Mouse (Mus musculus): ENCODE results near the gene Mctp1.
"Not testable (repeated sequence)": the region's sequence is repeated elsewhere in the genome, so short reads cannot be mapped to it uniquely, and the experiment has no call there.

Gene Mctp1

DNA sequence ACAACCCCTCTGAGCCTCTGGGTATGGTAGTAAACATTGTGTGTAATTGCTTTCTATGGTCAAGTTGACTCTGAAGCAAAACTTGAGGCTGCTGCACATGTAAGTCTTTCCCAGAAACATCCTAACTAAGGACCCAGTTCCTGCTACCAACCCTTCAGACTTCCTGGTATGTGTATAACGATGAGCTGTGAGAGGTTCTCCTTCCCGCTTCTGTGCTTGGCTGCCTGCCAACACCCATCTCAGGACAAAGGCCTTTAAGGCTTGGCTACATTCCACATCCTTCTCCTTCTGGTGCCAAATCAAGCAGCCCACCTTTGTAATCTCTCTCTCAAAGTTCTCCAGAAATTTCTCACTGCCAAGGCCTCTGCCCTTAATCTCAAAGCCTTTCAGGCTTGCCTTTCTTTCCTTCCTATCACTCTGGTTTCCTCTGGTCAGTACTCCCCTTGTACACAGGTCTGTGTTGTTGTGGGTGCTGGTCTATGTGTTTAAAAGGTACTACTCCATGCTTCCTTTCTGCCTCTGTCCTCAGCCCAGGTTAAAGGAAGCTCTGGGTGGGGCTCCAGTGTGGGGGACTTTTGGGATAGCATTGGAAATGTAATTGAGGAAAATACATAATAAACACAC lies 99.9 kb downstream of the Mctp1 start:
- peak; percentile 64 for DNase-seq

DNA sequence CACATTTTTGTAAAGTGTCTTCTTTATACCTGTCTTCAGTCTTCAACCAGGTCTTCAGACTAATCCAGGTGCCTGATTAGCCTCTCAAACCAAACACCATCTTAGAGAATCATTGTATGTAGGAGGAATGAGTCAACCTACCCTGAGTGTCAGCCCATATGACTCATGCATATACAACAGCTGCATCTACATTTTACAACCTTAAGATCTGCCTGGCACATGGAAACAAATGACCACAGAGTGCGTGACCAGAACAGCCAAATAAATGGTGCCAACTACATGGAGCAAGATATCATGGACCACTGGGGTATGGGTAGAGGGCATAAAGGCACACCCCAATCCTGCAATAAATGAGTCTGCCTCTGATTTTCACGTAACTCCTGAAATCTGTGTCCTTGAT lies 131.6 kb downstream of the Mctp1 start:
- no peak for DNase-seq

DNA sequence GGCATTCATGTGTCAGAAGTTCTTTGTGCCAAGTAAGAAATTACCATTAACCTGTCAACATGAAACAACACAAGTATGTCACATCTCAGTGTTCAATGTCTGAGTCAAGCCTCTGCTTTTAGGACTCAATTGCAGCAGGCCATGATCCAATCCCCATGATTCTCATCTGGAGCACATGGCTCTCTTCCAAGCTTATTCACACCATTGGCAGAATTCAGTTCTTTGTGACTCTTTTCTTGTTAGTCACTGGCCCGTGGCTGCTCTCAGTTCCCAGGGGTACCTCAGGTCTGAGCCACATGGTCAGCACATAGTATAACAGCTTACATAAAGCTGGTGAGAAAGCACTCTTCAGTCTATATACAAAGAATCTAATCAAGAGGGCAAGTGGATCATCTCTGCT lies 138.8 kb downstream of the Mctp1 start:
- no peak for DNase-seq

DNA sequence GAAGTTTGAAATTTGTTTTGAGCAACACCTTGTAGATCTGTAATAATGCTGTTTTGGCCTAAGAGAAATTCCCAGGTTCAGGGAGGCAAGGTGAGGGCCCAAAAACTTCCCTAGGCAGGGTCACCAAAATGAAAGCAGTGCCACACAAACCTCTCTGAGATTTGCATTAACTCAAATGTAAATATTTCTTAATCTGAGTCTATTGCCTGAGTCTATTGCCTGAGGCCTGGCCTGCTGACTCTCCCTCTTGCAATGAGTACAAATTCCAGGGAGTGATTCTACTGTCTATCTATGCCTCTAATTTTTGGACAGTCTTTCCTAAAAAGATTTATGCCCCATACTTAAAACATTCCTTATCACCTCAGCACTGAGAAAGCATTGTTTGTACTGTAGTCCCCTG lies 143.0 kb downstream of the Mctp1 start:
- DNase-seq: no peak

DNA sequence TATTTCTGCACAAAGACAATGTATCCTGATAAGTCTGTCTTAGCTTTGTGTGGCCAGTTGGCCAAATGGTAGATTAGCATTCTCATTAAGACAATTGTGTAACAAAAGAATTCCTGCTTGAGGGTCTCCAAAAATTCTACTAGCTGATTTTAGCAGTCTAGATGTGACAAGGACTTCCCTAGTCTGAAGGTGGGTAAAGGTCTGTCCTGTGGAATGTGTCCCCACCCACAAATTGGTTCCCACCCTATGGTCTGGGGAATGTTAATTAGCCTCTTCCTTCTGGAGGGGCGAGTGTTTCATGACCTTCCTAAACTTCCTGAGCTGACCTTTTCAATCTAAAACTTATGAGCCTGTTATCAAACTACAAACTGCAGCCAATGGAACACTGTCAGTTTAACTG lies 143.4 kb downstream of the Mctp1 start:
- no peak for DNase-seq

DNA sequence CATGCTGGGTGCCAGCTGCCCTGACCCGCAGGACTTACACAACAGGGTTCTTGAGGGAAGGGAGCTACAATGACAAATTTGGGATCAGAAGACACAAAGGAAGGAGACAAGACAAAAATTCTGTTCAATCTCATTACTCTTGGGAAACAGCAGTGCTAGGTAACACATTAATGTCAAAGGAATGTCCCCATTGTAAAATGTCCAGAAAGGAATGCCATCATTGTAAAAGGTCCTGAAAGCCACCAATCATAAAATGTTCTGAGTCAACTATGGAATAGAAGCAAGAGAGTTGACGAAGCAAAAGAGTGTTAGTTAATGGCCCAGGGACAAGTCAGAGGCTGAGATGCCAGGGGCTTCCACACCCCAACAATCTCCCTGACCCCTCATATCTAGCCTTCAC lies 145.6 kb downstream of the Mctp1 start:
- no peak for DNase-seq

DNA sequence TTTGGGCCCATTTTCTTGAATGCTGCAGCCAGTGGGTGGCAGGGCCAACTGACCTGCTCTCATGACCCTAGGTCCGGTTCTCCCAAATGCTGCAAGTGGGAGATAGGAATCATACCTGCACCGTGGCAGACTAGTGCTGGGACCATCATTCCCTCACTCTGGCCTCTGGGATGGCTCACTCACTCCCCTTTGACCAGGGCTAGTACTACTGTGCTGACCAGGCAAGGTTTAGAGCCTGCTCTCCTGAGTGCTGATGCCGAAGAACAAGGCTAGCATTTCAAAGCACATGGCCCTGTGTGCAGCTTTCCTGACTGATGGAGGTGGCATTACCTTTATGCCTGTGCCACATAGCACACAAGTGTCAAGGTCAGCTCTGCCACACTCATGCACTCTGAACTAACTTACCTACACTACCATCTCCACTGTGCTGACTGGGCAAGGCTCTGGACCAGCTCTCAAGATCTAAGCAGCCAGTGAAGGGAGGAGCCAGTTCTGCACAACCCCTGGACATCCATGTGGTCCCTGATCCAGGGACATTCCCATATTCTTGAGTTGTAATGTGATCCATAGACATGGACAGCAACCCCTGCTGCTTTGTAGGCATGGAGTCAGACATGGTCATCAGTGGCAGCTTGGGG lies 146.7 kb downstream of the Mctp1 start:
- DNase-seq: no peak

DNA sequence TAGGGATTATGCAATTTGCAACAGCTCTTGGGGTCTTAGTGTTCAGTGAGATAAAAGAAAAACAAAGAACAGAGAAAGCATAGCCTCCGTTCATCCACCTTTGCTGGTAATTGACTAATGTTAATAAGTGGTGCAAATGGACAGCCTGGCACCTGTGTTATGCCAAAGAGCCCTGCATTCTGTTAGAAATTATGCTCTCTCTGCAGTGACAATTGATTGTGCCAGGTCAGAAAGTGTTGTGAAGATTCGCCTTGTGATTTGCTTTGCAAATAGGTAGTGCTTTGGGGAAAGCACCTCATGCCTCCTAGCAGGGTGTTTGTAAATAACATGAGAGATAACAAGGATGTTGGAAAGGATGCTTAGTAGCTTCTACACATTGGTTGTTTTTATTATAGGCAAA lies 163.5 kb downstream of the Mctp1 start:
- DNase-seq: no peak

DNA sequence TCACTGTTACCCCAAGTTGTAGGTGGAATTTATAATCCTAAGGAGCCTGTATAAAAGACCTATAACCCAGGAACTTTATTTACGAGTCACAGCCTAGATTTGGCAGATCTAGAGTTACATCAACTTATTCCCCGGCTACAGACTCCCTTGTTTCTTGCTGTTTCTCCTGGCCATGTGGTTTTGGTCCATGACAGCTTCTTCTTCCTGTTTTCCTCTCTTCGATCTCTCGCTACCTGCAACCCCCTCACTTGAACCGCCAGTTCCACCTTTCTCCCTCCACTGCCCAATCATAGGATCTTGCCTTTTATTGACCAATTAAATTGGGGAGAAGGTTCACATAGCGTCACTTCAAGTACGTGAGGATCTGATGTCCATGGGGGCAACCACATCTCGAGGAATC lies 176.6 kb downstream of the Mctp1 start:
- DNase-seq: no peak

DNA sequence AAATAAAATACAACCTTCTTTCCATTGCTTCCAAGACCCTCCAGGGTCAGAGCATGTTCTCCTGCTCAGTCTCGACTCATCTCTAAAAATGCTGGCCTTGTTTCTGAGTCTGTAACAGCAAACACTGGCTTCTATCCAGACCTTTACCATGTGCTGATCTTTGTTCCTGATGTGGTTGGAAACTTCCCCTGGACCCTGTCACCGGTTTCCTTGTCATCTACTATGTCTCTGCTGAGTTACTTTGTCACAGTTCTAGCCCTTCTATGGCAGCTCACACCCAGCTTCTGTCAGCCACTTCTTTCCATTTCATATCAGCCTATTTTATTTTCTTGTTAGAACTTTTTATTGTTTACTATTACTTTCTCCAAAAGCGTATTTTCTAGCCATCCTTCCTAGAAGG lies 177.3 kb downstream of the Mctp1 start:
- DNase-seq: no peak

DNA sequence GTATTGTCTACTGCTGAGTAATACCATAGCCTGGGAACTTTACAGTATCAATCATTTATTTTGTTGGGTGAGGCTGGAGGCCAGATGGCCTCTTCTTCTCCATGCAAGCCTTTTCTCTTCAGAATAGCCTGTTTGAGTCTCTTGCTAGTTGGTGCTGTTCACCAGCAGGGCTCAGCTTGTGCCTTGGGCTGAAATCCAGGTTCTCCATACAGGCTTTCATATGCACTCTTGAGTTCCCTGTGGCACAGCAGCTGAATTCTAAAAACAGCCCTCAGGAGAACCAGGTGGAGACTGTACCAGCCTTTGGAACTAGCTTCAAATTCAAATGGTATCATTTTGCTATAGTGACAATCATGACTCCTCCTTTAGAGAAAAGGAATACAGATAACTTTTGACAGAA lies 179.7 kb downstream of the Mctp1 start:
- DNase-seq: no peak

DNA sequence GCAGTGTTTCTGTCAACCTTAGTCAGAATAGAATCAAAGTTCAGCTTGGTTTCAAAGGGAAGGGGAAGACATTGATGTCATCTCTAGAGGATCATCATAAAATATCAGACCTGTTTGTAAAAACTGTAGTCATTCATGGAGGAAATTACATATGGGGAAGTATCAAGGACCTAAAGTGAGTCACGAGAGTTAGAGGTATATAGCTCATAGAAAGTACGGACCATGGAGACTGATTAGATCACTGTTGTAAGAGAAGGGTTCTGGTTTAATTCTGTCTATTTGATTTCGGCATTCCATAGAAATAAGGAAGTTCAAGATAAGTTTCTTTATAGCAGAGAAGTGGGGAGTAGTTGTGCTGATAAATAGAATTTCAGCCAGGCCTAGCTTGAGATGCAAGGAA lies 181.7 kb downstream of the Mctp1 start:
- DNase-seq: no peak

DNA sequence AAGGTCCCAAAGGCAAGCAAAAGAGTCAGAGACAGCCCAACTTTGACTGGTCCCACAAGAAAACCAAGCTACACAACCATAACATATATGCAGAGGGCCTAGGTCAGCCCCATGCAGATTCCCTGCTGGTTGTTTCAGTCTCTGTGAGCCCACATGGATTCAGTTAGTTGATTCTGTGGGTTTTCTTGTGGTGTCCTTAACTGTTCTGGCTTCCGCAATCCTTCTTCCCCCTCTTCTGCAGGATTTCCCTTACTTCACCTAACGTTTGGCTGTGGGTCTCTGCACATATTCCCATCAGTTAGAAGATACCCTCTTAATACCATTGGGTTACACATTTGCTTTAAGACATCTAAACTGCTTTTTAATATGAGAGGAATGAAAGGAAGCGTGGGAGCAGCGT lies 183.1 kb downstream of the Mctp1 start:
- DNase-seq: no peak

DNA sequence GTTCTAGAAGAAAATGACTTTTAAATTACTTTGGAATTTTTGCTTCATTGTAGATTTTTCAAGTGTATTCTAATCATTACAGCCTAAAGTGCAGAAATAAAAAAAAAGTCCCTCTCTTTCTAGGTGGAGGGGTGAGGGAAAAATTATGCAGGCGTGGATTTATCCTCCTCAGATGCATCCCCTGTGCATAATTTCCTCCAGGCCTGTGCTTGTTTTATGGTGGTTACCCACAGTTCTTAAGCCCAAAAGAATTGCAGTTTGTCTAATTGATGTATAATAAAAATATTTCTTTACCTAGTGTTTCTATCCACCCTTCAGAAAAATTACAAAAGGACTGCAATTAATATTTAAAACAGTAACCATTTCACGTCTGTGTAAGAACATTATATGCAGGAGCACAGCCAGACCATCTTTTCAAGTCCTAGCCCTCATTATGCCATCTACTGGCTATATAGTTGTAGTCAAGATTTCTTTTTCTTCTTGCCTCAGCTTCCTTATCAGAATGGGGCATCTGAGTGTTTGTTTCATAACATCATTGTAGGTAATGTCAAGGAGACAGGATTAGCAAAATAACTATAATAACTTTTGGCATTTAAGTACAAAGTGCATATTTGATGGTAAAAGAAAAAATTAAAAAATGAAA lies 184.4 kb downstream of the Mctp1 start:
- no peak for DNase-seq

DNA sequence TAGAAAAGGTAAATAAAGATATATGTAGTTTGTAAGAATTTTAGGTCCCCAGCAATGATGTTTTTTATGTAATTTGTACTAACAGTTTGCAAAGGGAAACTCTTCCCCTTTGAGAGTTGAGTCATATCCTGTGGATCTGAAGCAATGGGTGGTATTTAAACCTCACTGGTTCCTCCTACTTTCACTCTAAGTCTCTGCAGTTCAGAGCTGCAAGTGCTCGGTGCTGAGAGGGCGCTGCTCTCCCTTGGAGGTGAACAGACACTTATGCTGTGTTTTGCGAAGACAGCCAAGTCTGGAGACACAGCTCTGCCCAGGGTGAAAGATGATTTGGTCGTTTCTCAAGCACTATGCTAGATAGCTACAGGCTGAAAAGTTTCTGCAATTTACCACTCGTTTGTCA lies 195.1 kb downstream of the Mctp1 start:
- DNase-seq: no peak

DNA sequence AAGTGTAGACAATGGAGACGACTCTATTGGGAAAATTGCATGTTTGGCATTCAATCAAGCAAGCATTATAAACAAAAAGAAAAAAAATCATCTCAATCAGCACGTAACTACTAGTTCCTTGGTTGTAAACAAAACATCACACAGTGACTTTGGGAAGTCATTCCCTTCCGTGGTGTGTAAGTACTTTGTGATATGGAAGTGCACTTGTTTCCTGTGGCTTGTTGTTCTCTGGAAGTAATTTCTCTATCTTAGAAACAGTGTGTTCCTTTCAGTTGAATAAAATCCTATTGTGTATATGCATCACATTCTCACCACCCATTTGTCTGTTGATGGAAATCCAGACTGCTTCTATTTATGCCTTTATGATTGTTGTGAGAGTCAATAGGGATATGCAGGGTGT lies 201.1 kb downstream of the Mctp1 start:
- DNase-seq: no peak

DNA sequence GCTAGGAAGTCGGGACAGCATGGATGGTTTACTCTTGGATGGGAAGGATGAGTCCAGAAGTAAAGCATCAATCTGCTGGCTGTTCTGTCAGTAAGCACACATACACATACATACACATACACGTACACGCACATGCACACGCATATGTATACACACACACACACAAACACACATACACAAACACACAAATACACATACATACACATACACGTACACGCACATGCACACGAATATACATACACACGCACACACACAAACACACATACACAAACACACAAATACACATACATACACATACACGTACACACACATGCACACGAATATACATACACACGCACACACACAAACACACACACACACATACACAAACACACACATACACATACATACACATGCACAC lies 206.4 kb downstream of the Mctp1 start:
- not testable (repeated sequence) for DNase-seq

DNA sequence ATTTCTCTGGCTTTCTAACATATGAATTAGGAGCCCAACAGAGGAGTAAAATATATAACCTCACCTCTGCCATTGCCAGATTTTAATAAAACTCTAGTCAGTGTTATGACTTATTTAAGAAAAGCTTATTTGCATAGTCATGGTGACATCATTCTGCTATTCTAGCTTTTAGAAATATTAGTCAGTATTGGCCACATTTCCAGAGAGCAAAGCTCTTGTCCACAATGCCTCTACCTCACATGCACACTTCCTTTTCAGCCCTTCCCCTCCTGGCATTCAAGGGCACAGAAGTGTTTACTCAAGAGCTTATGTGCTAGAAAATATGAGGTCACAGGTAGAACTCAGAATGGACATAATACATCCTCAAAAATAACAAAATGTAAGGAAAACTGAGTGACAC lies 206.9 kb downstream of the Mctp1 start:
- no peak for DNase-seq

DNA sequence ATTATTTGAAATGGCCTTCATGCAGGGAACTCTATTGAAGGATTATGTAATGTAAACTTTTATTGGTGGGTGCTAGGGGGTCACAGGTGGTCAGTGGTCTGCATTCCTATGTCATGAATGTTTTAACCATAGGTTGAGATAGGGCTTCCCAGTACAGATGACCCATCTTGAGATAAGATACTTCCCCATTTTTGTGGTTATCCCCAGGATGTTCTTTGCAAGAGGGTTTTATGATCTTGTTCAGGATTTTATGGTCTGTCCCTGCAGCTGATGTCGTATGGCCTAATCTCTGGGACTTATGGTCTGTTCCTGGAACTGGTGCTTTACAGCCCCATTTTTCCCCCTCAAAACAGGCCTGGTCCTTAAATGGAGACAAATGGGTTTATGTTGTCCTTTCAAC lies 207.4 kb downstream of the Mctp1 start:
- DNase-seq: no peak

DNA sequence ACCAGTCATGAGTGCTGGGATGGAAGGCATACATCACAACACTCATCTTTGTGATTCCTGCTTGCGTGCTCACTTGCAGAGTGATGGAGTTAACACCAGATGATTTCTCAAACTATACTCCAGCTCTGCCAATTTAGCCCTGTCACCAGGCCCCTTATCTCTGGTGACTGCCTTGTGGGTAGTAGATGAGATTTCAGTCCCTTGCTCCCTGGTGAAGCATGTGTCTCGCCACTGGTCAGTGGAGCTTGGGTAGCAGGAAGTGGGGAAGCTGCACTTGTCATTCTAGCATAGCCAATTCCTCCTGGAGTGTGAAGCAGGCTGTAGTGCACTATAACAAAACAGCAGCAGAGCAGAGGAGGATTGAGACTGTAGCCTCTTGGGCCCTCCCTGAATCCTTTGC lies 208.6 kb downstream of the Mctp1 start:
- no peak for DNase-seq

DNA sequence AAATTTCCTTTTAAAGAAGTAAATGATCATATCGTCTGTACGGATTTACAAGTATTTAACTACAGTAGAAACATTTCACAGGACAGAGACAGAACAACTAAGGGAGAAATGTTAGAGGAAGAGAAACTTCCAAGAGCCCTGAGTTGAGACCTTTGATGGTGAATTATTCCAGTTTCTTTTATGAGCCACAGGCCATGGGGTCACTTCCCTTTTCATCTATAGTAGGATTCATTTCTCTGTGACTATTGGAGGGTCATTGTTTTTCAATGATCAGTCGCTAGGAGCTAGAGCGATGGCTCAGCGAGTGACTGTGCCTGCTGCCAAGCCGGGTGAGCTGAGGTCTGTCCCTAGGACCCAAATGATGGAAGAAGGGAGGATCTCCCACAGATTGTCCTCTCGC lies 212.7 kb downstream of the Mctp1 start:
- no peak for DNase-seq

DNA sequence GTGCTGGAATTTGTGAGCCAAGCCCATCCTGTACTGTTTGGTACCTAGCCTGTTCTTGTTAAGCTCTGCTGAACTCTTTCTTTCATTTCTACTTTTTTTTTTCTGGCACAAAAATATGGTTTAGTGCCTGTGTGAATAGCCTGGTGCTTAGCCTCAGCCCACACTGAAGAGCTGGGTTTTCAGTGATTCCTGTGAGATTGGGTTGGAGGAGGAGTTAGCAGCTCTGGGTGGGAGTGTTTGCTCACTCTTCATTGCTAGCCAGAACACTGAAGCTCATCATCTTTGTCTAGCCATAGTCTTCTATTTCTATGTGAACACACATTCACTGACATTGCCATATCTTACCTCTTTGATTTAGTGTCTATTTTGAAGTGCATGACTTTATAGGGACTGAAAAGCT lies 225.1 kb downstream of the Mctp1 start:
- DNase-seq: no peak

DNA sequence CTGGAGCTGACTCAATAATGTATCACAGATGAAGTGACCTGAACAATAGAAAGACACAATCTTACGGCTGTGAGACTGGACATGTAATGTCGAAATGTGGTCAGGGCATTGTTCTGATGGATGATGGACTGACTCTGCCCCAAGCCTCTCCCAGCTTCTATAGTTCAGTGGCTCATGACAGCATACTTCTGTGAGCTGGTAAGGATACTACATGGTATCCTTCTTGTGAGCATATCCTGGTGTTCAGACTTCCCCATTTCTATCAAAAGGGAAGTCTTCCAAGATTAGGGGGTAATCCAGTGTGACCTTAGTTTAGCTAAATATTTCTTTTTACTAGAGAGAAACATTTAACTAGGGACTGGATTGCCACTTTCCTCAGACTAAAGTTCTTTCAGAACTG lies 227.2 kb downstream of the Mctp1 start:
- DNase-seq: no peak

DNA sequence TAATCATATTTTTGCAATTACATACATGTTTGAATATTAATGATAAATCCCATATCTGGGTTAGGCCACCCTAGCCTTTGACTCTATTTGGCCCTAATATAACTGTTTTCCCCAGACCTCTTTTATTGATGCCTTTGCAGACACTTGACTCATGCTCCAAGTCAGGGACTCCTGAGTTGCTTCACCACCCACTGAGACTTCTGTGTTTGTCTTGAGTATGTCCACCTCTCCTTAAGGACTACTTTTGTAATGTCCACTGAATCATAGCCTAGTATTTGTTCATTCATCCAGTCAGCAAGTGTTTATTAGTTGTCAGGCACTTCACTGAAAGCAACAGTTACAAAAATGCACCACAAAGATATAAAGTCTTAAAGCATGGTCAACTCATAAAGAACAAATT lies 235.8 kb downstream of the Mctp1 start:
- DNase-seq: no peak

DNA sequence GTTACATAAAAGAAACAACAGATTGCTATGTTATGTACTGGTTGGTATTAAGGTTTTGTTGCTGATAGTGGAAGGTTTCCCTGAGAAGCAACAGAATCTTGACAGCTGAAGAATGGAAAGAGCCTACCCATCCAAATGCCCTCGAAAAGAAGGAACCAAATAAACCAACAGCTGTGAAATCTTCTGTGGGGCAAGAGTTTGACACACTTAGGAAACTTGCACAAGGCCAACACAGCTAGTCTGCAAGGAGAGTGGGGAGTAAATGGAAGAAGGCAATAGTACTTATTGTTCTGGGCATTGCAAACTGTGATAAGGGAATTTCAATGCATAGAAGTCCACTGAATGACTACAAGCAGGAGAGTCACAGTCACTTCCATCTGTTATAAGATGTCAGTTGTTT lies 236.2 kb downstream of the Mctp1 start:
- DNase-seq: no peak

Measured in retina, postnatal 1 day (tissue).